Mouse (Mus musculus) myocyte (in vitro differentiated cells): ENCODE results near the gene Slc41a3. TPM values are rescaled to one million over a fixed set of nuclear protein-coding genes. Genes with fewer than 3 reads are reported as not detected.

Experiments
- H3K27me3 ChIP-seq: one replicate; pipeline ENCODE4 v1.6.1; 2011; ENCODE audit not compliant: control insufficient read depth, insufficient read depth, insufficient read length
- H3K36me3 ChIP-seq: one replicate; pipeline ENCODE4 v1.6.1; 2011; ENCODE audit not compliant: control insufficient read depth, insufficient read depth
- H3K4me2 ChIP-seq: one replicate; pipeline ENCODE4 v1.6.1; 2011; ENCODE audit warnings: low read depth, control low read depth
- H3K4me3 ChIP-seq: one replicate; pipeline ENCODE4 v1.5.1; 2011; ENCODE audit warnings: mild to moderate bottlenecking, control low read depth, moderate library complexity
- H3K79me2 ChIP-seq: one replicate; pipeline ENCODE4 v1.6.1; 2011; ENCODE audit not compliant: control insufficient read depth, insufficient read depth
- H3ac ChIP-seq: one replicate; pipeline ENCODE4 v1.6.1; 2011; ENCODE audit not compliant: control insufficient read depth, insufficient read length
- CEBPB ChIP-seq: IDR thresholded peaks from 2 replicates; pipeline ENCODE4 v1.6.1; 2011; ENCODE audit warnings: mild to moderate bottlenecking, moderate library complexity; ENCODE audit not compliant: poor library complexity, insufficient read depth, severe bottlenecking
- E2F4 ChIP-seq: IDR thresholded peaks from one replicate; pipeline ENCODE4 v1.6.1; 2011; ENCODE audit warnings: mild to moderate bottlenecking, control low read depth, moderate library complexity; ENCODE audit not compliant: insufficient read depth
- MAX ChIP-seq: IDR thresholded peaks from one replicate; pipeline ENCODE4 v1.6.1; 2011; ENCODE audit warnings: low read depth, mild to moderate bottlenecking, control low read depth
- MYOD1 ChIP-seq, 3 experiments: IDR thresholded peaks; one replicate each; pipeline ENCODE4 v1.6.1; 2011; ENCODE audit warnings: control low read depth in 2 of 3, low read depth in 2 of 3, mild to moderate bottlenecking in 2 of 3, moderate library complexity in 1 of 3; ENCODE audit not compliant: insufficient read length in 2 of 3, control insufficient read depth in 1 of 3
- MYOG ChIP-seq, 3 experiments: IDR thresholded peaks; one replicate each; pipeline ENCODE4 v1.6.1; 2011; ENCODE audit warnings: control low read depth in 2 of 3, low read depth in 2 of 3, mild to moderate bottlenecking in 2 of 3; ENCODE audit not compliant: insufficient read length in 2 of 3, control insufficient read depth in 1 of 3, insufficient read depth in 1 of 3
- POLR2A ChIP-seq: IDR thresholded peaks from one replicate; pipeline ENCODE4 v1.6.1; 2011; ENCODE audit warnings: low read depth, mild to moderate bottlenecking, control low read depth, moderate library complexity; ENCODE audit not compliant: insufficient read length
- POLR2AphosphoS2 ChIP-seq: IDR thresholded peaks from one replicate; pipeline ENCODE4 v1.6.1; 2011; ENCODE audit warnings: low read depth, control low read depth; ENCODE audit not compliant: insufficient read length
- REST ChIP-seq: IDR thresholded peaks from one replicate; pipeline ENCODE4 v1.6.1; 2011; ENCODE audit warnings: mild to moderate bottlenecking, control low read depth, moderate library complexity; ENCODE audit not compliant: insufficient read depth, insufficient read length
- SRF ChIP-seq: IDR thresholded peaks from one replicate; pipeline ENCODE4 v1.6.1; 2011; ENCODE audit warnings: low read depth; ENCODE audit not compliant: control insufficient read depth, insufficient read length
- TCF12 ChIP-seq: IDR thresholded peaks from one replicate; pipeline ENCODE4 v1.6.1; 2011; ENCODE audit warnings: mild to moderate bottlenecking, control low read depth; ENCODE audit not compliant: poor library complexity, insufficient read depth, severe bottlenecking
- TCF3 ChIP-seq: IDR thresholded peaks from one replicate; pipeline ENCODE4 v1.6.1; 2011; ENCODE audit warnings: low read depth, control low read depth; ENCODE audit not compliant: insufficient read length
- USF1 ChIP-seq: IDR thresholded peaks from one replicate; pipeline ENCODE4 v1.6.1; 2011; ENCODE audit warnings: low read depth, mild to moderate bottlenecking, control low read depth, moderate library complexity
- polyA plus RNA-seq: library from polyadenylated mRNA; unstranded; fragments of >200 nt; fragmentation: generic; extraction: Trizol; gene quantifications from one replicate; pipeline ENCODE4 v1.2.1, GENCODE M21; 2012; ENCODE audit warnings: missing spikeins

Gene Slc41a3
- polyA plus RNA-seq, 1 experiment: 2.5 TPM

- no peak overlapping the region for H3K4me3 ChIP-seq
Measured at GRCm38 (mm10) chr6:90615991-90616390, 11.5 kb downstream of the Slc41a3 start.

GRCm38 (mm10) chr6:90616481-90616880 is 12.0 kb downstream of the Slc41a3 start:
- no peaks in the 10 kb centered on the region for H3K79me2 ChIP-seq
- H3ac ChIP-seq: no peak overlapping the region
- TF ChIP-seq POLR2AphosphoS2: no peak
- TF ChIP-seq SRF: no peak
- no peak for TF ChIP-seq TCF3
- no peak for TF ChIP-seq POLR2A
- no peak for TF ChIP-seq REST
- TF ChIP-seq MYOD1 (IDR thresholded peaks at IDR 0.05; ENCODE audit: control insufficient read depth in 1 of 3, insufficient read length in 2 of 3, low read depth in 2 of 3): no peak
- no peak for TF ChIP-seq USF1
- TF ChIP-seq TCF12: no peak
- no peak for TF ChIP-seq MYOG (IDR thresholded peaks at IDR 0.05; ENCODE audit: control insufficient read depth in 1 of 3, insufficient read depth in 1 of 3, insufficient read length in 2 of 3, low read depth in 2 of 3)
- TF ChIP-seq E2F4: no peak
- H3K4me2 ChIP-seq: no peak overlapping the region
- no peaks in the 10 kb centered on the region for H3K36me3 ChIP-seq
- peaks cover 9% of the 10 kb centered on the region for H3K27me3 ChIP-seq
- H3K4me3 ChIP-seq: no peak overlapping the region

More at GRCm38 (mm10) chr6:90615991-90616390, 11.5 kb downstream of the Slc41a3 start:
- Histone ChIP-seq H3K79me2 (no peaks in the 10 kb centered on the region), H3K36me3 (no peaks in the 10 kb centered on the region), H3ac (no peak overlapping the region), H3K27me3 (peaks cover 10% of the 10 kb centered on the region), H3K4me2 (no peak overlapping the region)
- TF ChIP-seq POLR2AphosphoS2: no peak
- TF ChIP-seq SRF: no peak
- no peak for TF ChIP-seq CEBPB

GRCm38 (mm10) chr6:90618274-90618673 is 13.7 kb downstream of the Slc41a3 start:
- Histone ChIP-seq H3K4me3 (no peak overlapping the region), H3K4me2 (no peak overlapping the region), H3K27me3 (peaks cover 17% of the 10 kb centered on the region), H3K79me2 (no peaks in the 10 kb centered on the region), H3K36me3 (no peaks in the 10 kb centered on the region), H3ac (no peak overlapping the region)
- TF ChIP-seq TCF12: no peak
- no peak for TF ChIP-seq TCF3
- TF ChIP-seq MYOG (IDR thresholded peaks at IDR 0.05; ENCODE audit: control insufficient read depth in 1 of 3, insufficient read depth in 1 of 3, insufficient read length in 2 of 3, low read depth in 2 of 3): no peak
- no peak for TF ChIP-seq POLR2A
- no peak for TF ChIP-seq MAX
- no peak for TF ChIP-seq SRF
- no peak for TF ChIP-seq USF1
- no peak for TF ChIP-seq POLR2AphosphoS2
- no peak for TF ChIP-seq E2F4
- no peak for TF ChIP-seq CEBPB
- TF ChIP-seq MYOD1 (IDR thresholded peaks at IDR 0.05; ENCODE audit: control insufficient read depth in 1 of 3, insufficient read length in 2 of 3, low read depth in 2 of 3): no peak
- no peak for TF ChIP-seq REST

- Histone ChIP-seq H3K36me3 (no peaks in the 10 kb centered on the region), H3ac (no peak overlapping the region), H3K79me2 (no peaks in the 10 kb centered on the region), H3K4me3 (no peak overlapping the region), H3K27me3 (peaks cover 17% of the 10 kb centered on the region), H3K4me2 (no peak overlapping the region)
- TF ChIP-seq POLR2A (no peak), E2F4 (no peak), TCF12 (no peak), MYOD1 (IDR thresholded peaks at IDR 0.05; ENCODE audit: control insufficient read depth in 1 of 3, insufficient read length in 2 of 3, low read depth in 2 of 3) (no peak), POLR2AphosphoS2 (no peak), MAX (no peak), TCF3 (no peak), SRF (no peak), MYOG (IDR thresholded peaks at IDR 0.05; ENCODE audit: control insufficient read depth in 1 of 3, insufficient read depth in 1 of 3, insufficient read length in 2 of 3, low read depth in 2 of 3) (no peak), REST (no peak), USF1 (no peak), CEBPB (no peak)
Measured at GRCm38 (mm10) chr6:90618821-90619636, 14.5 kb downstream of the Slc41a3 start.

GRCm38 (mm10) chr6:90619936-90620335 is 15.4 kb downstream of the Slc41a3 start:
- H3K4me2 ChIP-seq: no peak overlapping the region

More at GRCm38 (mm10) chr6:90619936-90620335, 15.4 kb downstream of the Slc41a3 start:
- H3K36me3 ChIP-seq: no peaks in the 10 kb centered on the region
- H3K4me3 ChIP-seq: no peak overlapping the region
- no peak overlapping the region for H3ac ChIP-seq
- TF ChIP-seq TCF12: no peak
- no peak for TF ChIP-seq REST
- no peak for TF ChIP-seq MAX
- TF ChIP-seq CEBPB: no peak
- TF ChIP-seq E2F4: no peak
- TF ChIP-seq TCF3: no peak
- no peak for TF ChIP-seq SRF
- TF ChIP-seq POLR2A: no peak
- TF ChIP-seq MYOD1 (IDR thresholded peaks at IDR 0.05; ENCODE audit: control insufficient read depth in 1 of 3, insufficient read length in 2 of 3, low read depth in 2 of 3): no peak
- TF ChIP-seq MYOG (IDR thresholded peaks at IDR 0.05; ENCODE audit: control insufficient read depth in 1 of 3, insufficient read depth in 1 of 3, insufficient read length in 2 of 3, low read depth in 2 of 3): no peak
- no peak for TF ChIP-seq POLR2AphosphoS2
- no peak for TF ChIP-seq USF1
- peaks cover 17% of the 10 kb centered on the region for H3K27me3 ChIP-seq
- H3K79me2 ChIP-seq: no peaks in the 10 kb centered on the region
